Mouse (Mus musculus) MEL (cell line): ENCODE measurements at regions not wholly inside any gene's neighbourhood (a gene's known extent, or its start where the extent isn't known, plus 50 kb on each side); places are given as distances from the start of the nearest gene placed in this dataset.

Source experiments
- CTCF ChIP-seq, 3 experiments: IDR thresholded peaks in 2 of 3; conservative IDR thresholded peaks in 1 of 3; 2 replicates each; pipeline ENCODE4 v1.5.1; 2011 to 2012; ENCODE audit warnings: low read length in 3 of 3, low read depth in 2 of 3, mild to moderate bottlenecking in 2 of 3, improper control_type of control experiment in 1 of 3, inconsistent platforms in 1 of 3, mixed read lengths in 1 of 3, moderate library complexity in 1 of 3; ENCODE audit not compliant: control insufficient read depth in 1 of 3, insufficient read depth in 1 of 3, poor library complexity in 1 of 3, severe bottlenecking in 1 of 3
- MAZ ChIP-seq: IDR thresholded peaks from 2 replicates; pipeline ENCODE4 v1.6.1; 2012; ENCODE audit warnings: low read depth, mild to moderate bottlenecking, inconsistent platforms, low read length, improper control_type of control experiment

GRCm38 (mm10) chr6:149238333-149238732, 49.8 kb upstream of the Amn1 start:
- no peak for TF ChIP-seq CTCF (IDR thresholded peaks at IDR 0.05 in 2 of 3, conservative IDR thresholded peaks at IDR 0.05 in 1 of 3; ENCODE audit: control insufficient read depth in 1 of 3, insufficient read depth in 1 of 3, low read depth in 2 of 3, low read length in 3 of 3, poor library complexity in 1 of 3, severe bottlenecking in 1 of 3)
- TF ChIP-seq MAZ = no peak
